Mouse (Mus musculus): ENCODE data around the gene Tmem209.

DNA sequence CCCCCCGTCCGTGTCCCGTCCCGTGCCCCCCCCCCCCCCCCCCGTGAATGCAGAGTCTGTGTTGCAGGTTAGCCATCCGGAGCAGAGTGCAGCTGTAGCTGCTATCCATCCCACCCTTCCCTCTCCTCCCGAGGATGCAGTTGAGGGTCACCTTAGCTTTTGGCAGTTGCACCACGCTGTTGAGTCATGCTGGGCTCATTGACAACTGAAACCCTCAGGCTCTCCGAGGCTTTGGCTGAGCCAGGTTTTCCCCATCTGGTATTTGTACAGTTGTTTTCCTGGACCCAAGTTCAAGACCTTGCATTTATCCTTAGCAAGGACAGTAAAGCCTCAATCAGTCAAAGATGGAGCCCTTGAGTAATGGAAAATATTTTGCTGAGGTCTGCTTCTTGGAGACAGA is 46.5 kb upstream of the Tmem209 start:
- TF ChIP-seq POLR2A (IDR thresholded peaks at IDR 0.05; ENCODE audit: borderline replicate concordance, control insufficient read depth, low read depth, low read length) (no peak), CTCF (IDR thresholded peaks at IDR 0.05; ENCODE audit: control insufficient read depth, insufficient read depth, low read length) (no peak)
